Mouse (Mus musculus): ENCODE measurements at regions not wholly inside any gene's neighbourhood (a gene's known extent, or its start where the extent isn't known, plus 50 kb on each side); places are given as distances from the start of the nearest gene placed in this dataset.

DNA sequence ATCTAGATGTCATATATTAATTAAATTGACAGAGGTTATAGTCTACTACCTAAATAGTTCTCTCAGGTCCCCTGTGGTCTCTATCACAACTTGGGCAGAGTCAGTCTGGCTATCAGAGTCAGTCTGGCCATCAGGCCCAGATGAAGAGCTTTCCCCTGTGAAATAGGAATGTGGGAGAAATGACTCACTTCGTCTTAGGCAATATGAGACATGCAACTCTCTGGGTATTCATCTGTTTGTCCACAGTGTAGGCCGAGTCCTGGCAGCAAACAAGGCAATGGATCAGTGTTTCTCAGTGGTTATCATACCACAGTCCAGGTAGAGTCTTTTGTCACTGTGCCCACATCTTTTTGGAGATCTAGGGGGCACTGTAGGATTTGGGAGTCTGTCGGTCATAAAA is 156.0 kb downstream of the Gm10260 start:
- no peak for DNase-seq

DNA sequence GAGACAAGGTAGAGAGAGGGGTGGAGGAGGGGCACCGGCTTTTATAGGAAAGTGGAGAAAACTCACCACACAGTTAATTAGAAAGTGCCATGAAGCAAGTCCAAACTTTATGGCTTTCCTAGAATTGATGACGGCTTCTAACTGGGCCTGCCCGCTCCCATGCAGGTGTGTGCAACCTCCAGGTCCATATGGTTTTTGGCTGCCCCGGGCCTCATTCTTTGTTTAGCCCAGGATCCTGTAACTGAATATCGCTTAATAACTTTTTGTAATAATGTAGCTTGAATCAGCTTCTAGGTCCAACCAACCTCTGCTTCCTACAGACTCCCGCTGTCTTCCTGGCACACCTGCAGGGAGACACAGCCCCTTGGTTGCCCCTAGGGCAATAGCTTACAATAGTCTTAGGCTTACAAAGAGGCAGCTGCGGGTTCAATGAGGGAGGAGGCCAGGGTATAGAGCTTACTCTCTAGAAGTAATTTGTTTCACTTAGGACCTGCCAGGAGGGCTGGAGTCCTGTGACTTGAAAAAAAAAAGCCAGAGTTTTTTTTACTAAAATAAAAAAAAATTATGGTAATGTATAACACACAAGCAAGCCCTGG is 159.2 kb downstream of the Gm10260 start:
- DNase-seq = no peak

DNA sequence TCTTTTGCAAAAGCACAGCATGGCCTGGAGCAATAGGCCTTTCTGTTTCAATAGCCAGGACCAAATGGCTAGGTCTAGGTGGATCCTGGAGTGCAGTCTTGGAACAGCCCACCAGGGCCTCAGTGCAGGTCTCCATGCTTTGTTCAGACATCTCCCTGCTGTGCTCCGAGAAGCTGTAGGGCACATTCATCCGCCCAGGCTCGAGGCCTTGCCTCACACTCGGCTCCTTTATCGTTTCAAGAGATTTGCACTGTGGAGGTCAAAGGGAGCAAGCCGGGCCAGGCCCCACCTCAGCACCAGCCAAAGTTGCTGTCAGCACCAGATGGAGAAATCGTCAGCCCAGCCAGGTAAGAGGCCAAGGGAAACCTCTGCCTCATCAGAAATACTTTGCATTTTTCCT is 160.3 kb downstream of the Gm10260 start:
- no peak for DNase-seq

DNA sequence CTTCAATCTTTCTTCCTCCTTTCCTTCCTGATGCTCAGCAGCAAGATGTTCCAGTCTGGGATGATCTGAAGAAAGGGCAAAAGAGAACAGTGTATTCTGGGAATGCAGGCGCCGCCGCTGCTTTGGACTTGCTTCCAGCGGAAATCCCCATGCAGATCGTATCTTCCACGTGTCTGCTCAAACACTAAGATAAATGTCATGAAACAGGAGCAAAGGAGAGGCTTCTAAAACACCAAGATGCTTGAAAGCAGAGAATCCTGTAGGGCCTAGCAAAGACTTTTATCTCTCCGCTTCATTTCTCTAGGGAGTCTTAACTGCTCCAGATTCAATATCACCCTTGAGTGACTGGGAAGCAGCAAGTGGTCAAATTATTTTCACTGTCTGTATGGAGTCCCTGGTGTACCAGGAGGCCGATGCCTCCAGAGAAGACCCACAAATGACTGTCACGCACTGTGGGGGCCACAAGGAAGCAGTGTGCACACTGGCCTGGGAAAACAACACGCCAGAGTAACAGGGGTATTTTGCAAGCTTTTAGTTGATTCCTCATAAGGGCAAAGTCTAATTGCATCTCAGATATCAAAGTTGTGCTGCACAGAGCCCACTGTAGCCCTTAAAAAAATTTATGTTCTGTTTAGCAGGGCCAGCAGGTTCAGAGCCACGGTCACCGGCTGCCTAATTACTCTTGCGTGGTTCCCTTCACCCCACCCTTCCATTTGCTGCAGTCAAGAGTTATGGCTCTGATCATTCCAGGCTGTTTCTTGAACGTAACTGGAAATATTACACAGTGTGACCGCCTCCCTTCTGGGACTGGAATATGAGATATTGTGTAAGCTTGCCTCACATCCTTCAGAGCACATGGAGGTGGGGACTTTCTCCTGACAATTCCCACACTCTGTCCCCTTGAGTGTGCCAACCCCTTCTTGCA is 161.7 kb downstream of the Gm10260 start:
- DNase-seq = peak; percentile 56

DNA sequence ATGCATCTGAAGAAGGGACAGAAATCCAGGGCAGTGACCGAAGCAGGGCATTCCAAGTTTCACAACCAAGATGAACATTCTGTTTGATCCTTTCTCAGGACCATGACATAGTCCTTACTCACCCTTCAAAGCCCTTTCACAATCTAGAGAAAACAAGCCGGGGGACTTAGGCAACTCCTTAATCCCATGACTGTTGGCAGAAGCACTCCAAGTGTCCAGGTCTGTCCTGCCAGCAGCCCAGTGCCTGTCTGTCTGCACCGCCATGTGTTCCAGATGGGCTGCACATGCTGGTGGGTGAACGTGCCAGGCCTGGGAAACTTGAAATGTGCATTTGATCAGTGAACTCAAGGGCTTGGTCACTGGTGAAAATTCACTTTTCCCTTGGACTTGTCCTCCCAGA is 165.6 kb downstream of the Gm10260 start:
- DNase-seq = peak; percentile 63

DNA sequence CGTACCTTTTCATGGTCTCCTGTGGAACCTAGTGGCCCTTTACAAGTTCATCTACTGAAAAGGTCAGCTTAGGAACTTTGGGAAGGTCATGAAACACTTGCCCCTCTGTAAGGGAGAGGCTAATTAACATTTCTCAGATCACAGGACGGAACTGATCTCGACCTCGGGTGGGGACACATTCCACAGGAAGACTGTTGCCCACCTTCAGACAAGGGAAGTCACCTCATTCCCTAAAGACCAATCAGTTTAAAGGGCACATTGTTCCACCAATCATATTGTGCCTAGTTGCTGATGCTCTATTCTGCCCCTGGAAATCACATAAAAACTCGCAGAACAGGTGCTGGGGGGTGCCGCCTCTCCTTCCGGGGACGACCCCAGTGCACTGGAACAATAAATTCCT is 170.8 kb downstream of the Gm10260 start:
- no peak for DNase-seq

DNA sequence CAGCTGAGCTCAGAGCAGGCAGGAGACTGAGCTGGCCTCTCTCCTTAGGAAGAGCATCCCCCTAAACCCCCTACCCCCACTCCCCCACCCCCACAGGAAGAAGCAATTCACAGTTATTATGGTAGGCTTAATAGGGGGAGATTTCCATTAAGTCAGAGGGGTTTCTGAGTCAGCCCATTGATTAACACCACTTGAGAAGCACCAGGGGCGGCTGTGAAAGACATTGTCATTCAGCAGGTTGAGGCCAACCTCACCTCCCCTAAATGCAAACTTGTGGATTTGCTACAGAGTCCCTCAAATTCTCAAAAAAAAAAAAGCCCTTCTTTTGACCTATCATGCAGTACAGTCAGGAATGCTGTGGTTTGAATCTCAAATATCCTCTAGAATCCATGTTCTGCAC is 172.3 kb downstream of the Gm10260 start:
- DNase-seq = no peak

DNA sequence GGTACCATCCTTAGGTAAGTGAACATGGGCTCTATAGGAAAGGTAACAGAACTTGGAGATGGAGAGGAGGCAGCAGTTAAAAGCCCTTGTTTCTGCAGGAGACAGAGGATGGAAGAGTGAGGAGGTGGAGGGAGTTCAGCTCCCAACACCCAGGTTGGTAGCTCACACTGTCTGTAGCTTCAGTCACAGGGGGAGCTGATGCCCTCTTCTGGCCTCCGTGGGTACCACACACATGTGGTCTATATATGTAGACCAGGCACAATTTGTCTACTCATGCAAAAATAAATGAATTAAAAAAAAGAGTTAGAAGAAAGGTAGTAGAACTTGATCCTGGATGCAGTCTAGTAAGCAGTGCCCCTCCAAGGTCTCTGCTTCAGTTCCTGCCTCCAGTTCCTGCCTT is 173.3 kb downstream of the Gm10260 start:
- peak; percentile 16 for DNase-seq

DNA sequence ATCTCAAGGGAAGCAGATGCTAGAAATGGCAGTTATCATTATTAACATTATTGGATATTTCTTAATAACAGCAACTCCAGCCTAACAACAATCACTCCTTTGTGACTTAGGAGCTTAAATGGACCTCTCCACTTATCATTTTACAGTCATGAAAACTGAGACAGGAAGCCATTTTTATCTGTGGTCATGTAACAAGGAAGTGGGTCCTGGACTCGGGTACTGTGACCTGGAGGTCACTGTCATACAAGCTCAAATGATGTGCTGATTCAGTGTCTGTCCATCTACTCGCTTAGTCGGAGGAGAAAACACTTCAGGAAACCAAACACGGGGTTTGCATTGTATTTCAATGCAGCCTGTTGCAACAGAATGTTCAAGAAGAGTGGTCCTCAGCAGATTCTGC is 176.4 kb downstream of the Gm10260 start:
- peak; percentile 16 for DNase-seq

DNA sequence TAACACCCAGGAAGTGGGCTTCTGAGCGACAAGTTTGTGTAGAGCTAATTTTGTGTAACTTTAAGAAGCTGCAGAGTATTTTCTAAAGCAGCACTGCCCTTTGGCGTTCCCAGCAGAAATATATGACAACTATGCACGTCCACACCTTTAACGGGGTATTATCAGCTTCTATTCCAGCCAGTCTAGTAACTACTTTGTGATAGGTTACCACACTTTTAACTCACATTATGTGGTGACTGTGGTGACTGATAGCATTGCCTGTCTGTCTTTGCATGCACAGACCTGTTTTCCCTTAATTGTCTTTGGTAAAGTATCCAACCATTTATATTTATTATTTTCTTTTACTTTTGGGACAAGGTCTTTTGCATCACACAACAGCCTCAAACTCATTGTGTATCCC is 179.1 kb downstream of the Gm10260 start:
- no peak for DNase-seq

DNA sequence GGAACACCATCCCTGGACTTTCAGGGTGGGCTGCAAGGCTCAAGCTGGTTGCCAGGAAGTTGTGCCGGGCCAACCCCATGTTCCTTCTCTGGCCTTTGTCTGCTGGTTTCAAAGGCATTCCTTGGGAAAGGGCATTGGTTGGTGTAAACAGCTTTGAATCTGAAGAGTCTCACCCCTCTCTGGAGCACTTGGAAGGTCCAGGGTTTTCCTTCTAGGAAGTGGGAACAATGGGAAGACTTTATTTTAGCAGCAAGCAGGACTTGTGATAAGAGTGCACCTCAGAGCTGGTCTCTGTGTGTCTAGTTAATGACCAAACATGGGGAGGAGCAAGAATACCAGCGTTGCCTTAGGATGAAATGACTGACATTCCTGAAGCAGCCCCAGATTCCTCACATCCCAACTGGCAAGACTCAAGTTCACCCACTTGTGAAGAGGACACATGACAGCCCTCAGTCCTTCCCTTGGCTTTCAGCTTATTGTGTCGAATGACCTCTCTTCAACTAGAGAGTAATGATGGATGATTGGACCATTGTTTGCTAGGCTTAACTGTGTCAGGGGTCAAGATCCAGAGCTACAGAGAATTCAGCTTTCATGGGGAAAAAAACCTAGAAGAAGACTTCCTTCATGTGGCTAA is 180.1 kb downstream of the Gm10260 start:
- DNase-seq = peak; percentile 66

DNA sequence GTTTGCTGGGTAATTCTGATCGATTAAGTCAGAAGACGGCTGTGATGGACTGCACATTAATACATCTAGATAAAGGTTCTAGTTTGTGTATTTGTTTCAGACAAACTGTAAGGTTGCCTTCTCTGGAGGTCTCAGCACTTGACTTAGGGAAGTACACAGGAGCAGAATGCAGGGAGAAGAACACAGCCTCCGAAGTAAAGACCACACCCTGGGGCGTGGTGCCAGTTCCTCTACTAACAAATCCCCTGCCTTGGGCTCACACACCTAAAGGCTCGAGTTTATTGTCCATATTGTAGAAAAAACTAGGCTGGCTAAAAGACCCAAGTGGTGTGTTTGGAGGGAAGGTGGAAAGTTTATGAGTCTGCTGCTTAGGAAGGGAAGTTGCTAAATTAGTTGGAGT is 181.8 kb downstream of the Gm10260 start:
- DNase-seq = peak; percentile 44

DNA sequence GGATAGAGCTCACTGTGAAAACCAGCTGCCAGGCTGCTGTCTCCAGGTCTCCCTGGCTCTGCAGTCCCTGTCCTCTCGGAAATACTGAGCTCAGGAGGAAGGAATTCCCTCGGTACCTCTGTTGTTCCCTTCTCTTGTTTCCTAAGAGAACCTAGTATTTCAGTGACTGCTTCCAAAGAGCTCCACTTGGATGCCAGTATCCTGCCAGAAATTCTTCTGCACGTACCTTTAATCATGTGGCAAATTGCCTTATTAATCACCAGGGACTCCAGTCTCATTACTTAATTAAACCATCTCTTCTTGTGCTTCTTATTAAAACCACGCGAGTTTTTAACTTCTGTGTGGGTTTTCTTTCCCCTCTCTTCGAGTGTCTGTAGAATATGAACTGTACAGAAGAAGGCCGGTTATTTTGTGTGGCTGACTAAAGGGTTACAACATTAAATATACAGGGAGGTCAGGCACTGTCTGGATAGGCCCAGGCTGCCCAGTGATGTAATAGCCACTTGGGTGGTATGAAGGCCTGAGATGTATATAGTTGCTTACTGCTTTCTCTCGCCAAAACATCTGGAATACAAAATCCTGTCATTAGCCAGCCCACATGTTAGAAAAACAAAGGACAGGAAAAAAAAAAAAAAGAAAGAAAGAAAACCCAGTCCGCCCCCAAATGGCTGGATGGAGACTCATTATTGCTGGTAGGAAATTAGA is 183.2 kb downstream of the Gm10260 start:
- DNase-seq = no peak

DNA sequence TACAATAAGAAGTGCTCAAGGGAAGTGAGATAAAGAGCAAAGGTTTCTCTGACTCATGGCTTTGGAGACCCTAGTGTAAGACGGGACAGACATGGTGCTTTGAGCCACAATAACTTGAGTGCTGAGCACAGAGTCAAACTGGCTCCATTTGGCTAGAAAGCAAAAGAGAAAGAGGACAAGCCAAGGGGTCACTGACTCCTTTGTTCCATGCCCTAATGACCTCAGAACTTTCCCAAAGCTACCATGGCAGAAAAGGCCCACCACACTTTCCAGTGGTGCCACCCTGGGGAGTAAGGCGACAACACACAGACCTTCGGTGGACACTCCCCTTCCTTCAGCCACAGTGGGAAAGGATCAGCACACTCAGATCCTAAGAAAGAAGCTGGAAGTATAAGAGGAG is 186.8 kb downstream of the Gm10260 start:
- DNase-seq = no peak

DNA sequence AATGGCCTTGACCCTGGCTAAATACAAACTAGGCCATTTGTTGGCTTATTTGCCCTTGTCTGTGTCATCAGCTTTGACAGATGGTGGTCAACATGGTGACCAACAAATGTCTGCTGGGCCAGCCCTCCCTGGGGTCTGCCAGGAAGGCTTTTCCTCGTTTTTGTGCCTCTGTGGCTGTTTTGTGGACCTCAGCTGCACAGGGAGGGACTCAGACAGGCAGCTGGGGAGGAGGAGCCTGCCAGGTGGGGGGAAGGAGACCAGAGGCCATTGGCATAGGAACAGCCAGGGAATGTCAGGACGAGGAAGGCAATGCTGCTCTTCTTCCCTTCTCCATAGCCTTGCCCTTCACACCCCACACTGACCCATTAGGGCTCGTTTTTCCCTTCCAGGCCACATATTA is 188.1 kb downstream of the Gm10260 start:
- no peak for DNase-seq

DNA sequence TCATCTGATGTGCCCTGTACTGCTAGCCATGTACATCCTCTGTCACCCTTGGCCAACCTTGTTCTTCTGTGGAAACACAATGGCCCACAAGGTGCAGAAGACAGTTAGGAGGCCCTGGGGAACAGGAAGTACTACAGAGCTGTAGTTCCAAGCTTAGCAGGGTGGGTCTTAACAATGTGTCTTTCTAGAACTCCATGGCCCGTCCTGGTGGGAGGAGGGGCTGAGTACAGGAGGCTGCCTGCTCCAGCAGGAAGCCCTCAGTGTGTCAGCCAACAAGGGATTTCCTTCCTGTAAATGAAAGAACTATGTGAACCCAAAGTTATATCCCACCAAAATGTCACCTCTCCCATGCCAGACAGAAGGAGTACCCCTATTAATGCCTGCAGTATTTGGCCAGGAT is 190.4 kb downstream of the Gm10260 start:
- DNase-seq = peak; percentile 66

DNA sequence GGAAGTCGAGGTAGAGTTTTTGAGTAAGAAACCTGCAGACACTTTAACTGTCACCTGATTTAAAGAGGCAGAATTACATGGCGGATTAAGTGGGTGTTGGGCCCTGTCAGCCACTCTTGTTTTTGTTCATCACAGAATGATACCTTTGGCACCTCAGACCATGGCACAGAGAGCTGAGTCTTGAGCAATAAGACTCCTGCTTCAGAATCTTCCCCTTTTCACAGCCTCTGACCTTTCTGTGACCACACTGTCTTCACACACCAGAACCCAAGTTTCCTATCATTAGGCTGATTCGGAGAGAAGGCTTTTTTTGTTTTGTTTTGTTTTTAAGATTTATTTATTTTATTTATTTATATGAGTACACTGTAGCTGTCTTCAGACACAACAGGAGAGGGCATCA is 192.8 kb downstream of the Gm10260 start:
- DNase-seq = no peak

DNA sequence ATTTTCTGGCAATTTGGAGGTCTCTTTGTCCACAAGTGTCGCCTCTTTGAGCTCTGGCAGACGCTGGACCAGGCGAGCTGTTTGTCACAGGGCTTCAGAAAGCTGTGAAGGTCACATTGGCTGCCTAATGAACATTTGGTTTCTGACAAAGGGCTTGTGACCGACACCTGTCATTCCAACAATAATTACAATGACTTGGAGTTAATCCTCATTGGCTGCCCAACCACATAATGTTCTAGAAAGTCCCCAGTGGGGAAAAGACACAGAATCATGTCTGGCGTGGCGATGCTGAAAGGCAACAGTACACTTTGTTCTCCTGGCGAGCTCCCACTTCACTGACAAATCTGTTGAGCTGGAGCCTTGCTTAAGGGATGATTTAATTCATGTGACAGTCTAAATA is 194.4 kb downstream of the Gm10260 start:
- DNase-seq = peak; percentile 28

DNA sequence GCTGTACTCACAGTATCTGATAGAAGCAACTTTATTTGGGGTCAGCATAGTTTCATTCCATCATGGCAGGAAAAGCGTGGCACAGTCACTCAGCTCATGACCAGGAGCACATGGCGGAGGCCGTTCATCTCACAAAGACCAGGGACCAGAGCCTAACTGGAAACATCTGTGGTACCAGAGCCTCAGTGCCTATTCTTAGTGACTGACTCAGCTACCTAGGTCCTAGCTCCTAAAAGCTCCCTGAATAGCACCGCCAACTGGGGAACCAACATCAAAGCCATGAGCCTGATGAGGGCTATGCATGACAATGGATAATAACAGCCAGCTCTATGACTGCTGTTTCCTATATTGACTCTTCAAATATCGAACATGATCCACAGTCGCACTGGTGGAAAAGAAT is 198.2 kb downstream of the Gm10260 start:
- no peak for DNase-seq

DNA sequence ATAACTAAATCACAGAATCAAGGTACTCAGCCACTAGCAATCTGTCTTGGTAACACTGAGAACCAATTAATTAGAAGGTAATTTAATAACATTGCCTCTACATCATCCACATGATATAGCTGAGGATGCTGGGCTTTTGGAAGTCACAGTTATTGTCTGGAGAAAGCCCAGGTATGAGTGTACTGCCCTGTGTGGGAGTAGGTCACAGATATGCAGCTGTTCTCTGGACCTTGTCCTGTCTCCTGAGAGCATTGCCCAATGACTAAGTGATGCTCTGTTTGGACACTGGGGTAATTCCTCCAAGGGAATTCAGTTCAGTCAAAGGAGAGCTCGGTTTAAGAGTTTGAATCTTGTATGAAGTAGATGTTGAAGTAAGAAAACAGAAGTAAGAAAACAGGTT is 199.6 kb downstream of the Gm10260 start:
- DNase-seq = no peak

DNA sequence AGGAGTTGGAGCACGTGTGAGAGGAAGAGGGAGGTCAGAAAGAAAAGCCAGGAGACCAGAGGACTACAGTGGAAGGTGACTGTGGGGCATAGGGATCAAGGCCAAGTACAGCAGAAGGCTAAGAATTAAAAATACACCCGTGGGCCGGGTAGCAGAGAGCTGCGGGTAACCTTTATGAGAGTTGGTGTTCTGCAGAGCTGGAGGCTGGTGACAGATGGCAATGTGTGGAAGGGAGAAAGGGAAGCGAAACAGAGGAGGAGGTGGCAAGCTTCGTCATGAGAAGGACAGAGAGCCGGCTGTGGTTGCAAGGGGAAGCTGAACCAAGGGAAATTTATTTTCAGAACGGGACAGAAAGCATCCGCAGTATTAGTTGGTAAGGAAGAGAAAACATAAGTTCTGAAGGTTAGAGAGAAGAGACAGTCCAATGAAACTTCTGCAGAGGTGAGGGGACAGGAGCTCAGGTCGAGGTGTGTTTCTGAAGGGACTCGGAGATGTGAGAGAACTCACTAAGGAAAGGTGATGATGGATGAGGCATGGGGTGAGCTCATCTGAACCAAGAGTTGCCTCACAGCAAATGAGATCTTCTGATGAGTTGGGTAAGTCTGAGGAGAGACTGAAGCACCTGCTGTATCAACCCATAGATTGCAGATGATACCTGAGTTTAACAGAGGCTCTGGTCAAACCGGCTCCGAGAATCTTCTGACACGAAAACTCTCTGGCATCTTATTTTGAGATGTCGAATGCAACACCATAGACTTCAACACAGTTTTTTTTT is 200.6 kb downstream of the Gm10260 start:
- DNase-seq = peak; percentile 39

DNA sequence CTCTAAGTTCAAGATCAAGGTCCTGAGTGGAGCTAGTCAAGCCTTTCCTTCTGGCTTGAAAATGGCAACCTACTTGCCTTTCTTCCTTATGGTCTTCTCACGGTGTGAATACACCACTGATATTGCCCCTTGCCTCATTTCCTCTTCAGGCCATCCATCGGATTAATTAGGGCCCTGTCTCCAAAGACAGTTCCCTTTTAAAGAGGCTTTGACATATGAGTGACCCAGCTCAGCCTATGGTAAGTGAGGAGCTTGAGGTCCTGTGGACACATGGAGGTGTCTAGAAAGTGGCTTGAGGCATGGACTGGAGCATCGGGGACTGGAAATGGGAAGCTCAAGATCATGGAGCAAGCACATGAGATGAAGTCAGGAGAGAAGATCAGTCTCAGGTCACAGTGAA is 201.5 kb downstream of the Gm10260 start:
- no peak for DNase-seq

DNA sequence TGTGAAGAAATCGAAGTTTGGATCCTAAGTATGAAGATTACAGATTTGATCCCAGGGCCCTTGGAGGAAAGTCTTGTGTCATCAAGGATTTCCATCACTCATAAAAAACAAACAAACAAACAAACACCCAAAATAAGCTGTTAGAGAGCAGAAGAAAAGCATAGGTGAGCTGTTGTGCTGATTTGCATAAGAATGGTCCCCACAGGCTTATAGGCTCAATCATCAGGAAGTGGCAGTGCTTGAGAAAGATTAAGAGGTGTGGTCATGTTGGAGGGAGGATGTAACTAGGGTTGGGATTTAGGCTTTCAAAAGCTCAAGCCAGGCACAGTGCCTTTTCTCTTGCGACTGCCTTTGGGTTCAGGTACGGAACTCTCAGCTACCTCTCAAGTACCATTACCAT is 205.1 kb downstream of the Gm10260 start:
- no peak for DNase-seq

Data from lung, postnatal 36 days (tissue).